Mouse (Mus musculus) induced T-regulatory cell, adult 2 months (primary cell): ENCODE measurements at regions not wholly inside any gene's neighbourhood (a gene's known extent, or its start where the extent isn't known, plus 50 kb on each side); places are given as distances from the start of the nearest gene placed in this dataset.

ENCODE experiments used
- DNase-seq: peaks from one replicate; pipeline ENCODE4 v3.0.0-alpha.2; 2012; ENCODE audit warnings: low read depth

- DNase-seq: no peak
Observed at GRCm38 (mm10) chr12:113241373-113242193, 55.9 kb downstream of the Tmem121 start.

- no peak for DNase-seq
Observed at GRCm38 (mm10) chr12:113242194-113242510, 56.4 kb downstream of the Tmem121 start.

- peak; percentile 59 for DNase-seq
Observed at GRCm38 (mm10) chr12:113244685-113245084, 59.0 kb downstream of the Tmem121 start.

GRCm38 (mm10) chr12:113253446-113254424 lies 68.0 kb downstream of the Tmem121 start:
- DNase-seq: peak; percentile 44

GRCm38 (mm10) chr12:113255331-113255730 lies 69.6 kb downstream of the Tmem121 start:
- peak; percentile 5 for DNase-seq

GRCm38 (mm10) chr12:113256628-113257027 lies 70.9 kb downstream of the Tmem121 start:
- peak; percentile 29 for DNase-seq

- peak; percentile 69 for DNase-seq
Observed at GRCm38 (mm10) chr12:113257243-113257642, 71.5 kb downstream of the Tmem121 start.

GRCm38 (mm10) chr12:113259476-113259875 lies 73.7 kb downstream of the Tmem121 start:
- DNase-seq: no peak

GRCm38 (mm10) chr12:113260304-113260703 lies 74.6 kb downstream of the Tmem121 start:
- DNase-seq: no peak

GRCm38 (mm10) chr12:113275934-113276333 lies 90.2 kb downstream of the Tmem121 start:
- no peak for DNase-seq

GRCm38 (mm10) chr12:113276355-113276942 lies 90.7 kb downstream of the Tmem121 start:
- DNase-seq: no peak

GRCm38 (mm10) chr12:113277741-113278140 lies 92.0 kb downstream of the Tmem121 start:
- DNase-seq: no peak

GRCm38 (mm10) chr12:113292029-113292809 lies 106.5 kb downstream of the Tmem121 start:
- no peak for DNase-seq

- DNase-seq: no peak
Observed at GRCm38 (mm10) chr12:113295924-113296323, 110.2 kb downstream of the Tmem121 start.

GRCm38 (mm10) chr12:113305973-113306372 lies 120.2 kb downstream of the Tmem121 start:
- DNase-seq: no peak

GRCm38 (mm10) chr12:113313319-113313718 lies 127.6 kb downstream of the Tmem121 start:
- DNase-seq: no peak

GRCm38 (mm10) chr12:113314624-113315023 lies 128.9 kb downstream of the Tmem121 start:
- DNase-seq: no peak

GRCm38 (mm10) chr12:113321086-113321485 lies 135.4 kb downstream of the Tmem121 start:
- DNase-seq: no peak

- DNase-seq: no peak
Observed at GRCm38 (mm10) chr12:113322173-113322572, 136.4 kb downstream of the Tmem121 start.

GRCm38 (mm10) chr12:113327851-113328250 lies 142.1 kb downstream of the Tmem121 start:
- no peak for DNase-seq

- DNase-seq: no peak
Observed at GRCm38 (mm10) chr12:113330266-113330665, 144.5 kb downstream of the Tmem121 start.

GRCm38 (mm10) chr12:113332226-113332625 lies 146.5 kb downstream of the Tmem121 start:
- DNase-seq: no peak
